Mouse (Mus musculus) testis, adult 2 months (tissue): ENCODE data around the gene Utp18. TPM values are rescaled to one million over a fixed set of nuclear protein-coding genes. Genes with fewer than 3 reads are reported as not detected.

ENCODE experiments used
- H3K27ac ChIP-seq: fragments of 200-500 bp; 2 replicates; pipeline ENCODE4 v1.5.1; 2012; ENCODE audit warnings: low read depth, low read length; ENCODE audit not compliant: control insufficient read depth, insufficient read depth
- H3K27me3 ChIP-seq: fragments of 200-500 bp; 2 replicates; pipeline ENCODE4 v1.6.1; 2012; ENCODE audit warnings: mild to moderate bottlenecking, low read length, moderate library complexity; ENCODE audit not compliant: control insufficient read depth, insufficient read depth
- H3K36me3 ChIP-seq: fragments of 200-500 bp; 2 replicates; pipeline ENCODE4 v1.6.1; 2012; ENCODE audit warnings: mild to moderate bottlenecking, low read length; ENCODE audit not compliant: control insufficient read depth, insufficient read depth
- H3K4me1 ChIP-seq: fragments of 200-500 bp; 2 replicates; pipeline ENCODE4 v1.6.1; 2012; ENCODE audit warnings: low read length; ENCODE audit not compliant: control insufficient read depth, insufficient read depth
- H3K4me3 ChIP-seq: fragments of 200-500 bp; 2 replicates; pipeline ENCODE4 v1.5.1; 2012; ENCODE audit warnings: low read depth, mild to moderate bottlenecking, low read length, moderate library complexity, mixed read lengths; ENCODE audit not compliant: control insufficient read depth
- CTCF ChIP-seq: fragments of 200-500 bp; IDR thresholded peaks from 2 replicates; pipeline ENCODE4 v1.5.1; 2012; ENCODE audit warnings: low read depth, mild to moderate bottlenecking, inconsistent platforms, low read length, moderate library complexity; ENCODE audit not compliant: control insufficient read depth, insufficient read depth, insufficient replicate concordance
- POLR2A ChIP-seq: fragments of 200-500 bp; IDR thresholded peaks from 2 replicates; pipeline ENCODE4 v1.6.1; 2012; ENCODE audit warnings: low read depth, mild to moderate bottlenecking, inconsistent platforms, low read length, moderate library complexity; ENCODE audit not compliant: control insufficient read depth
- polyA plus RNA-seq: library from polyadenylated mRNA; depleted of rRNA; stranded (reverse); fragments of >200 nt; gene quantifications from 2 replicates; pipeline ENCODE4 v1.2.3, GENCODE M21; 2012; rRNA removed

The Utp18 gene
- polyA plus RNA-seq, 1 experiment, result 12.8 TPM

GRCm38 (mm10) chr11:93828619-93829326, 56.8 kb downstream of the Utp18 start:
- Histone ChIP-seq H3K27ac (no peak overlapping the region), H3K36me3 (no peaks in the 10 kb centered on the region), H3K4me3 (no peak overlapping the region), H3K4me1 (no peaks in the 10 kb centered on the region; the same call in 1 of the 2 replicates), H3K27me3 (no peaks in the 10 kb centered on the region)
- no peak for TF ChIP-seq CTCF
- no peak for TF ChIP-seq POLR2A

- Histone ChIP-seq H3K4me1 (peaks cover 12% of the 10 kb centered on the region), H3K36me3 (no peaks in the 10 kb centered on the region), H3K27ac (no peak overlapping the region), H3K27me3 (no peaks in the 10 kb centered on the region), H3K4me3 (no peak overlapping the region)
- no peak for TF ChIP-seq POLR2A
- no peak for TF ChIP-seq CTCF
Measured at GRCm38 (mm10) chr11:93822261-93822660, 63.3 kb downstream of the Utp18 start.

- no peak for TF ChIP-seq POLR2A
- TF ChIP-seq CTCF, result no peak
- Histone ChIP-seq H3K27ac (no peak overlapping the region), H3K4me1 (peaks cover 14% of the 10 kb centered on the region), H3K27me3 (no peaks in the 10 kb centered on the region), H3K4me3 (no peak overlapping the region), H3K36me3 (no peaks in the 10 kb centered on the region)
Measured at GRCm38 (mm10) chr11:93821533-93821932, 64.0 kb downstream of the Utp18 start.

GRCm38 (mm10) chr11:93817966-93818738, 67.4 kb downstream of the Utp18 start:
- no peaks in the 10 kb centered on the region for H3K27me3 ChIP-seq
- H3K4me1 ChIP-seq, result peaks cover 14% of the 10 kb centered on the region
- TF ChIP-seq CTCF (no peak), POLR2A (no peak)
- no peak overlapping the region for H3K27ac ChIP-seq
- no peak overlapping the region; the same call in 1 of the 2 replicates for H3K4me3 ChIP-seq
- no peaks in the 10 kb centered on the region for H3K36me3 ChIP-seq

- Histone ChIP-seq H3K4me1 (peaks cover 10% of the 10 kb centered on the region), H3K36me3 (no peaks in the 10 kb centered on the region), H3K4me3 (no peak overlapping the region), H3K27me3 (no peaks in the 10 kb centered on the region), H3K27ac (no peak overlapping the region)
- TF ChIP-seq POLR2A, result no peak
Measured at GRCm38 (mm10) chr11:93812955-93813354, 72.6 kb downstream of the Utp18 start.

GRCm38 (mm10) chr11:93812125-93812868, 73.3 kb downstream of the Utp18 start:
- Histone ChIP-seq H3K4me3 (no peak overlapping the region), H3K4me1 (peaks cover 4% of the 10 kb centered on the region), H3K27me3 (no peaks in the 10 kb centered on the region), H3K27ac (no peak overlapping the region), H3K36me3 (no peaks in the 10 kb centered on the region)
- no peak for TF ChIP-seq POLR2A
- peak; percentile 35; the same call in 1 of the 2 replicates for TF ChIP-seq CTCF

Other genes starting within 250 kb of the Utp18 start
- gene Mbtd1, start 86 bp upstream of the Utp18 start, polyA plus RNA-seq, result 15.9 and 20.4 TPM in 2 replicates
- 52.8 and 55.1 TPM in 2 replicates for gene Nme2, start 70.5 kb upstream of the Utp18 start, polyA plus RNA-seq
- gene Gm20390, start 82.5 kb upstream of the Utp18 start, polyA plus RNA-seq, result 17.1 and 19.8 TPM in 2 replicates
- gene Nme1, start 82.8 kb upstream of the Utp18 start, polyA plus RNA-seq, result 51.5 and 54.6 TPM in 2 replicates
- gene Spag9, start 110.3 kb upstream of the Utp18 start, polyA plus RNA-seq, result 17.7 and 18.8 TPM in 2 replicates